Mouse (Mus musculus): ENCODE results near the gene Myocd.

The Myocd gene

GRCm38 (mm10) chr11:65269851-65270473, at the start of gene Myocd:
Gene Myocd, minus strand, starts transcription at chr11:65269989.
- no peak for DNase-seq (ENCODE audit: low spot score)

GRCm38 (mm10) chr11:65303824-65304223, 34.0 kb upstream of the Myocd start:
- DNase-seq (ENCODE audit: low spot score) = no peak

- no peak for DNase-seq (ENCODE audit: low spot score)
These were observed 24.5 kb upstream of the Myocd start for GRCm38 (mm10) chr11:65294128-65294833.

GRCm38 (mm10) chr11:65292994-65293393, 23.2 kb upstream of the Myocd start:
- no peak for DNase-seq (ENCODE audit: low spot score)

GRCm38 (mm10) chr11:65287706-65288105, 17.9 kb upstream of the Myocd start:
- DNase-seq (ENCODE audit: low spot score) = no peak

- DNase-seq (ENCODE audit: low spot score) = no peak
These were observed 16.4 kb upstream of the Myocd start for GRCm38 (mm10) chr11:65286211-65286610.

- no peak for DNase-seq (ENCODE audit: low spot score)
These were observed 5.7 kb upstream of the Myocd start for GRCm38 (mm10) chr11:65275441-65275840.

GRCm38 (mm10) chr11:65271000-65271399, 1.2 kb upstream of the Myocd start:
- no peak for DNase-seq (ENCODE audit: low spot score)

GRCm38 (mm10) chr11:65268310-65268709, 1.5 kb downstream of the Myocd start:
- DNase-seq (ENCODE audit: low spot score) = no peak

GRCm38 (mm10) chr11:65263466-65263865, 6.3 kb downstream of the Myocd start:
- no peak for DNase-seq (ENCODE audit: low spot score)

GRCm38 (mm10) chr11:65258997-65259396, 10.8 kb downstream of the Myocd start:
- no peak for DNase-seq (ENCODE audit: low spot score)

- DNase-seq (ENCODE audit: low spot score) = no peak
These were observed 13.6 kb downstream of the Myocd start for GRCm38 (mm10) chr11:65256143-65256542.

GRCm38 (mm10) chr11:65255564-65255963, 14.2 kb downstream of the Myocd start:
- no peak for DNase-seq (ENCODE audit: low spot score)

GRCm38 (mm10) chr11:65250366-65250765, 19.4 kb downstream of the Myocd start:
- no peak for DNase-seq (ENCODE audit: low spot score)

GRCm38 (mm10) chr11:65246301-65247054, 23.3 kb downstream of the Myocd start:
- no peak for DNase-seq (ENCODE audit: low spot score)

GRCm38 (mm10) chr11:65243593-65243992, 26.2 kb downstream of the Myocd start:
- no peak for DNase-seq (ENCODE audit: low spot score)

GRCm38 (mm10) chr11:65240521-65240920, 29.3 kb downstream of the Myocd start:
- DNase-seq (ENCODE audit: low spot score) = no peak

- no peak for DNase-seq (ENCODE audit: low spot score)
These were observed 31.9 kb downstream of the Myocd start for GRCm38 (mm10) chr11:65237896-65238295.

- DNase-seq (ENCODE audit: low spot score) = no peak
These were observed 32.9 kb downstream of the Myocd start for GRCm38 (mm10) chr11:65236907-65237306.

GRCm38 (mm10) chr11:65235374-65235773, 34.4 kb downstream of the Myocd start:
- no peak for DNase-seq (ENCODE audit: low spot score)

- no peak for DNase-seq (ENCODE audit: low spot score)
These were observed 38.0 kb downstream of the Myocd start for GRCm38 (mm10) chr11:65231771-65232170.

- no peak for DNase-seq (ENCODE audit: low spot score)
These were observed 43.0 kb downstream of the Myocd start for GRCm38 (mm10) chr11:65226766-65227165.
